Mouse (Mus musculus): ENCODE results near the gene St6galnac3. TPM values are rescaled to one million over a fixed set of nuclear protein-coding genes. Genes with fewer than 3 reads are reported as not detected.

St6galnac3 gene
- polyA plus RNA-seq, 1 experiment from 2014 or later = 34.4 TPM

DNA sequence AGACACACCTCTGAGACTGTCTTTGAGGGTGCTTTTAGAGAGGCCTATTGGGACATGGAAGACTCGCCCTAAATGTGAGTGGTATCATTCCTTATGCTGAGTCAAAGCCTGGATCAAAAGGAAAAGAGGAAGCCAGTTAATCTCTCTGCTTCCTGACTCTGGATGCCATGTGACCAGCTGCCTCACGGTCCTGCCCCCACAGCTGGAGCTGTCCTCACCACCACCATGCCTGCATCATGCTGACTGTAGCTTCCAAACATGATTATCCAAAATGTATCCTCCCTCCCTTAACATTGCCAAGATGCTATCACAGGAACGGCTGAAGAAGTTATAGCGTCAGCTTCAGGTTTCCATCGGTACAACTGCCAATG is 244.4 kb downstream of the St6galnac3 start:
- H3K27ac ChIP-seq = no peak overlapping the region
- no peaks in the 10 kb centered on the region for H3K9me3 ChIP-seq (replicated peaks; ENCODE audit: low read length)
- no peaks in the 10 kb centered on the region for H3K4me1 ChIP-seq (replicated peaks; ENCODE audit: insufficient read depth, low read length)
- TF ChIP-seq CTCF (IDR thresholded peaks at IDR 0.05; ENCODE audit: low read depth) = no peak
- ATAC-seq (replicated peaks; ENCODE audit: low FRiP score, low read depth) (no peak), DNase-seq (ENCODE audit: low spot score) (no peak)
- H3K9ac ChIP-seq (ENCODE audit: low read depth, low read length) = no peak overlapping the region
- H3K36me3 ChIP-seq (ENCODE audit: insufficient read depth, low read length) = no peaks in the 10 kb centered on the region
- no peaks in the 10 kb centered on the region for H3K27me3 ChIP-seq (ENCODE audit: insufficient read depth, low read length)
- WGBS = 83% methylated on average over 5 of the region's 5 CpGs
- no peak overlapping the region for H3K4me3 ChIP-seq (replicated peaks; ENCODE audit: low read depth, low read length)
- no peak overlapping the region for H3K4me2 ChIP-seq (ENCODE audit: low read length)

- ATAC-seq (replicated peaks; ENCODE audit: low FRiP score, low read depth) = no peak
- TF ChIP-seq CTCF (IDR thresholded peaks at IDR 0.05; ENCODE audit: low read depth) = no peak
- no peak overlapping the region for H3K4me2 ChIP-seq (ENCODE audit: low read length)
- H3K9ac ChIP-seq (ENCODE audit: low read depth, low read length) = no peak overlapping the region
- no peak overlapping the region for H3K27ac ChIP-seq
- no peak for DNase-seq (ENCODE audit: low spot score)
- no peaks in the 10 kb centered on the region for H3K36me3 ChIP-seq (ENCODE audit: insufficient read depth, low read length)
- no peaks in the 10 kb centered on the region for H3K27me3 ChIP-seq (ENCODE audit: insufficient read depth, low read length)
- no peaks in the 10 kb centered on the region for H3K9me3 ChIP-seq (replicated peaks; ENCODE audit: low read length)
- H3K4me1 ChIP-seq (replicated peaks; ENCODE audit: insufficient read depth, low read length) = no peaks in the 10 kb centered on the region
- WGBS = 87% methylated on average over 3 of the region's 3 CpGs
- H3K4me3 ChIP-seq (replicated peaks; ENCODE audit: low read depth, low read length) = no peak overlapping the region
Observed at GRCm38 (mm10) chr3:153480005-153480635, 244.9 kb downstream of the St6galnac3 start.

GRCm38 (mm10) chr3:153475919-153476318 is 249.1 kb downstream of the St6galnac3 start:
- Histone ChIP-seq H3K4me3 (replicated peaks; ENCODE audit: low read depth, low read length) (no peak overlapping the region), H3K9me3 (replicated peaks; ENCODE audit: low read length) (no peaks in the 10 kb centered on the region), H3K27me3 (ENCODE audit: insufficient read depth, low read length) (no peaks in the 10 kb centered on the region), H3K4me2 (ENCODE audit: low read length) (no peak overlapping the region), H3K27ac (no peak overlapping the region), H3K9ac (ENCODE audit: low read depth, low read length) (no peak overlapping the region), H3K36me3 (ENCODE audit: insufficient read depth, low read length) (no peaks in the 10 kb centered on the region), H3K4me1 (replicated peaks; ENCODE audit: insufficient read depth, low read length) (no peaks in the 10 kb centered on the region)
- no peak for TF ChIP-seq CTCF (IDR thresholded peaks at IDR 0.05; ENCODE audit: low read depth)
- ATAC-seq (replicated peaks; ENCODE audit: low FRiP score, low read depth) (no peak), DNase-seq (ENCODE audit: low spot score) (no peak)
- 91% methylated on average over 9 of the region's 9 CpGs for WGBS

DNA sequence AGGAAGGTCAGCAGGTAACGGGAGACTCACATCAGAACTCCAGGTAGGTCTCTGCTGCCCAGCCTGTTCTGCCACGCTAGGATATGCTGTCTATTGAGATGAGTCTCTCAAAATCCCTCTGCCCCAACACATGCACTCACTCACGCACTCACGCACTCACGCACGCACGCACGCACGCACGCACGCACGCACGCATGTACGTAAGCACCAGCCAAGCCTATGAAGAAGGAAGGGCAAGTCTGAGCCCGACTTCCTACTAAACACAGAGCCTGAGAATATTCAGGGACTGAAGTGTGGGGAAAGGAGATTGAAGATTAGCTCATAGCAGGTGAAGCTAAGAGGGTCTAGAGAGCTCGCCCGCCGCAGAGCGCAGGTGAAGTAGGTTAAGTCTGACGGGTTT is 249.5 kb downstream of the St6galnac3 start:
- DNase-seq (ENCODE audit: low spot score) (no peak), ATAC-seq (replicated peaks; ENCODE audit: low FRiP score, low read depth) (no peak)
- Histone ChIP-seq H3K36me3 (ENCODE audit: insufficient read depth, low read length) (no peaks in the 10 kb centered on the region), H3K4me2 (ENCODE audit: low read length) (no peak overlapping the region), H3K4me3 (replicated peaks; ENCODE audit: low read depth, low read length) (no peak overlapping the region), H3K4me1 (replicated peaks; ENCODE audit: insufficient read depth, low read length) (no peaks in the 10 kb centered on the region), H3K27ac (no peak overlapping the region), H3K9ac (ENCODE audit: low read depth, low read length) (no peak overlapping the region), H3K9me3 (replicated peaks; ENCODE audit: low read length) (no peaks in the 10 kb centered on the region), H3K27me3 (ENCODE audit: insufficient read depth, low read length) (no peaks in the 10 kb centered on the region)
- 96% methylated on average over 20 of the region's 20 CpGs for WGBS
- TF ChIP-seq CTCF (IDR thresholded peaks at IDR 0.05; ENCODE audit: low read depth) = no peak

GRCm38 (mm10) chr3:153472583-153473471 is 252.1 kb downstream of the St6galnac3 start:
- TF ChIP-seq CTCF (IDR thresholded peaks at IDR 0.05; ENCODE audit: low read depth) = no peak
- Histone ChIP-seq H3K27ac (no peak overlapping the region), H3K27me3 (ENCODE audit: insufficient read depth, low read length) (no peaks in the 10 kb centered on the region), H3K4me3 (replicated peaks; ENCODE audit: low read depth, low read length) (no peak overlapping the region), H3K4me1 (replicated peaks; ENCODE audit: insufficient read depth, low read length) (no peaks in the 10 kb centered on the region), H3K9ac (ENCODE audit: low read depth, low read length) (no peak overlapping the region), H3K4me2 (ENCODE audit: low read length) (no peak overlapping the region), H3K9me3 (replicated peaks; ENCODE audit: low read length) (no peaks in the 10 kb centered on the region), H3K36me3 (ENCODE audit: insufficient read depth, low read length) (no peaks in the 10 kb centered on the region)
- DNase-seq (ENCODE audit: low spot score) (no peak), ATAC-seq (replicated peaks; ENCODE audit: low FRiP score, low read depth) (no peak)
- 71% methylated on average over 11 of the region's 11 CpGs for WGBS

GRCm38 (mm10) chr3:153463849-153464248 is 261.1 kb downstream of the St6galnac3 start:
- DNase-seq (ENCODE audit: low spot score) = no peak

More at GRCm38 (mm10) chr3:153463849-153464248, 261.1 kb downstream of the St6galnac3 start:
- Histone ChIP-seq H3K4me2 (ENCODE audit: low read length) (no peak overlapping the region), H3K9ac (ENCODE audit: low read depth, low read length) (no peak overlapping the region), H3K4me3 (replicated peaks; ENCODE audit: low read depth, low read length) (no peak overlapping the region), H3K36me3 (ENCODE audit: insufficient read depth, low read length) (no peaks in the 10 kb centered on the region), H3K4me1 (replicated peaks; ENCODE audit: insufficient read depth, low read length) (no peaks in the 10 kb centered on the region), H3K9me3 (replicated peaks; ENCODE audit: low read length) (no peaks in the 10 kb centered on the region), H3K27ac (no peak overlapping the region), H3K27me3 (ENCODE audit: insufficient read depth, low read length) (no peaks in the 10 kb centered on the region)
- no peak for TF ChIP-seq CTCF (IDR thresholded peaks at IDR 0.05; ENCODE audit: low read depth)
- WGBS = 76% methylated on average over 6 of the region's 6 CpGs
- ATAC-seq (replicated peaks; ENCODE audit: low FRiP score, low read depth) = no peak

Data from kidney, postnatal 0 days (tissue).